Mouse (Mus musculus): ENCODE measurements around the gene Adam3.

DNA sequence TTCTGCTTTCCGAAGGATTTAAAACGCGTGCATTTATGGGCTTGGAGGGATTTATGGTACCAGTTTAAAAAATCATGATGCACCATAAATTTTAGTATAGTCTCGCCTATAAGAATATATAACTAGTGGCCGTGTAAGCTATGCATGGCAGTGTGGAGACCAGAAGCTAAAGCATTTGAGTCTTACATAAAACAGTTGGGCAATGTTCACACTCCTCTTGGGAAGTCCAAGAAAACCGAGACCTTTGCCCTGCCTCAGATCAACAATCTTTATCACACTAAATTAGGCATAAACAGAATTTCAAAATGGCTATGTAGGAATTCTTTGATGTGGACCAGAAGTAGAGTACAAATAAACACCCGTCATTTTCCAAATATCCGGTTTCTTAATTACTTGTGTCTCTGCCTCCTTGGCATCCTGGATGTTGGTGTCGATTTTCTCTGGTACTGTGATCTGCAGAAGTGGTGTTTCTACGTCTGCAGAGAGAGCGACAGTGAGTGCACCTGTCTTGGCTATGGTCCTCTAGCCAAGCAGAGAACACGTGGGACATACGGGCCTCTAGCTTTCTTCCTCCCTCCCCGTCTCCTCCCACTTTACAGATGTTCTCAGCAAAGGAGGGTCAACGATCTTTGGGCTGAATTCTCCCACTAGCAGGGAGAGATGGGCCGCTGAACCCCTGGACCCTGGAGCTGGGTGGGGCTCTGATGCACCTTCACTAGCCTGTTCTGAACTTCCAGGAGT is 596 bp downstream of the Adam3 start:
- TF ChIP-seq NELFE (IDR thresholded peaks at IDR 0.05; ENCODE audit: low read depth, low read length): no peak
- TF ChIP-seq ZKSCAN1 (IDR thresholded peaks at IDR 0.05; ENCODE audit: borderline replicate concordance, low read depth, low read length): no peak
- TF ChIP-seq USF1 (IDR thresholded peaks at IDR 0.05; ENCODE audit: low read depth, low read length): peak; percentile 44
- no peak for TF ChIP-seq RAD21 (IDR thresholded peaks at IDR 0.05; ENCODE audit: low read depth, low read length)
- peak; percentile 54; the same call in 1 of the 2 replicates for TF ChIP-seq POLR2A (IDR thresholded peaks at IDR 0.05; ENCODE audit: low read depth, low read length)
- TF ChIP-seq MXI1 (IDR thresholded peaks at IDR 0.05; ENCODE audit: low read depth, low read length): peak; percentile 78
- no peak for TF ChIP-seq TBP (conservative IDR thresholded peaks at IDR 0.05; ENCODE audit: low read depth, low read length)

All from CH12.LX (cell line).